Mouse (Mus musculus): Measurements from ENCODE around the gene Klf13.

The Klf13 gene

DNA sequence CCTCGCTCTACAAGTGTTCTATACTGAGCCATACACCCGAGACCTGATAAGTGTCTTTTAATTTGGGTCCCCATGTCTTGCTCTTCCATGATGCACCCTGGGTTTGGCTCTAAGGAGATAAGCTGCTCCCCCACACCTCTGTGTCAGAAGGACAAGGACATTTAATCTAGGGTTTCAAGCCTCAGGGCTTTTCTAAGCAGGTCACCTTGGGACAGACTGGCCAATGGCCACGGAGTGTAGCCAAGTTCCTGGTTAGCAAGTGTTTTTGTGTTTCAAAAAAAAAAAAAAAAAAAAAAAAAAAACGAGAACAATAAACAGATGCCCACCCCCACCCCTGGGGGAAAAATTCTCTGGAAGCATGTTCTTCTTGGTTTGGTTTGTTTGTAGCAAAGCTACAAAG lies 9.6 kb downstream of the Klf13 start:
- intact Hi-C loops (cut with DNase I), result no loop called here

DNA sequence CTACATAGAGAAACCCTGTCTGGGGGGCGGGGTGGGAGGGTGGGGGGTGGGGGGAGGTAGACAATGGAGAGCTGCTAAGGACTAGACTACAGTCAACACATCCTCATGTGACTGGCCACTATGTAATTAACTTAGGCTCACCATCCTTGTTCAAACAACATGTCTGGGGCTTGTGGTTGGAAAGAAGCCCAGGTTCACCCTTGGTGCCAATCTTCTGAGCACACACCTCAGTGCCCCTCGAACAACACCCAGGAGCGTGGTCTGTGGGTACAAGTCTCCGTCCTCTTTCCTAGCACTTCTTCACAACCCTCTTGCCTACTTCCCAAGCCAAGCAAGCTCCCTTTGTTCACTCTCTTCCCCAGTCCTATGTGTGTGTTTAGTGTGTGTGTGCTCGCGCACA lies 11.6 kb downstream of the Klf13 start:
- intact Hi-C loops (cut with DNase I), result no loop called here

DNA sequence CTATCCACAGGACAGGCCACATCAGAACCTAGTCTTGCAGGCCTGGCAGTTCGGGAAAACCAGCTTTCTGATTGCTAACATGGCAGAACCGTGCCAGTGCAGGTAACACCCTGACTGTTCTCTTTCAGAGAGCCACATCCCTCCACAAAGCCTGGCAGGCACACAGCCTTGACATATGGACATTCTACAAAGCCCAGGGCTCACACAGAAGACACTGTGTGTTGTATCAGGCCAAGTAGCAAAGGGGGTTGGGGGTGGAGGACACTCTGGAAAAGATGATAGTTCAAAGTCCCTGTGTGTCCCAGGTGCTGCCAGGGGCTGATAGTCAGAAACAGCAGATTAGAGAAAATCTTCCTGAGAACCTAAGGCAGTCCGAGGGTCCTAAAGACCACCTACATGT lies 12.2 kb downstream of the Klf13 start:
- intact Hi-C loops (cut with DNase I), result no loop called here

DNA sequence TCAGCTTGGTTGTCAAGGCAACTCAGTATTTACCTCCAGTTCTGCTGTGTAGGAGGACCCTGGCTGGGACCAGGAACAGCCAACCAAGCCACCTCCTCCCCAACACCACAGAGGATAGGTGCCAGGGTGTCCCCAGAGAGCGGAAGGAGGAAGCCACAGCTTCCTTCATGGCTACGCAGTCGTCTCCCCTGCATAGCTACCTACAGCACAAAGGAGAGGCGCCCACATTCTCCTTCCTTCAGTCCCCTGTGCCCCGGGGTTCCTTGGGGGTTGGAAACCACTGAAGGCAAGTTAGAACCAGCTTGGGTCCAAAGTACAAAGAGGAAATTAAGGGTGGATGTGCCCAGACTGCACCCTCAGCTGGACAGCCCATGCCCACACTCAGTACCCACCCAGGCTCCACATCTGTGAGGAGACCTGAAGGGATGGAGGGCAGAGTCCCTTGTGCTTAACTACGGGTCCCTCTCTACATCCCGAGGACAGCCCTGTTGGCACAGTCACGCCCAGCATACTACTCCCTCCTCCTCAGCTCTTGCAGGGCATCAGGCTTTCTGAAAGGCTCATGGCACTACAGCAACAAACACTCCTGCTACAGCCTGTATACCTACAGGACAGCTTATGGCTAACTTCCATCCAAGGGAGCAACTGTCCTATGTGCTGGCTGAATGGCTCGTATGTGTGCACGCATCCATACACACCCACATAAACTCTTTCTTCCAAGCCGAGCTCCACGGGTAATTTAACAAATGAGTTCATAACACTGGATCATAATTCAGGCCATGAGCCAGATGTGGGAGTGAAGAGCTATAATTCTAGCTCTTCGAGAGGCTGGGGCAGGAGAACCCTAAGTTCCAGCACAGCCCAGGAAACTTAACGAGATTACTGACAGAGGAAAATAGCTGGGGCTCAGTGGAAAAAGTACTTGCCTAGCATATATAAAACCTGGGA lies 13.0 kb downstream of the Klf13 start:
- intact Hi-C loops (cut with DNase I), result no loop called here

DNA sequence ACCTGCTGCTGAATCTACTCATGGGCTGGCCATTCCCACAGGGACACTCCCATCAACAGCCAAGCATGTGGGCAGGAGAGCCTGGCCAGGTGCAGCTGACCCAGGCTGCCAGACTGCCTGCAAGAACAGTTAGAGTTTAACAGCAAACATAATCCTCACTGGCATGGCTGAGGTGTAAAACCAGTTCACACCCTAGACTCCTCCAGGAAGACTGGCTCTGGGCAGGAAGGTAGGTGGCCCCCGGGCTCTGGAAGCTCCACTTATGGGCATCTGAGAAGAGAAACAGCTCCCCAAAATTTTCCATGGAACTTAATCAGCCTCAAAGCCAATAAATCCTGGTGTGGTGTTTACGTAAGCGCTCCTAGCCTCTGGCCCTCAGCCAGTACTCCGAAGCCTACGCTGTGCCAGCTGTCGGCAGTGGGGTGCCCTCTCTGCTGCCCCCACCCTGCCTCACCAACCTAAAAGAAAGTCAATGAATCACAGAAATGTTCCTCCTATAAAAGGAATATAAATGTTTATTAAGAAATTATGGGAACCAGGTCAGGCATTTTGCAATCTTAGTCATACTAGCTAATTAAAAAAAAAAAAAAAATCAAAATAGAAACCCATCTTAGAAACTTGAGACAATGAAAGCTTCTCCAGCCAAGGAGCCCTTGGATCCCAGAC lies 13.8 kb downstream of the Klf13 start:
- intact Hi-C loops (cut with DNase I), result no loop called here

DNA sequence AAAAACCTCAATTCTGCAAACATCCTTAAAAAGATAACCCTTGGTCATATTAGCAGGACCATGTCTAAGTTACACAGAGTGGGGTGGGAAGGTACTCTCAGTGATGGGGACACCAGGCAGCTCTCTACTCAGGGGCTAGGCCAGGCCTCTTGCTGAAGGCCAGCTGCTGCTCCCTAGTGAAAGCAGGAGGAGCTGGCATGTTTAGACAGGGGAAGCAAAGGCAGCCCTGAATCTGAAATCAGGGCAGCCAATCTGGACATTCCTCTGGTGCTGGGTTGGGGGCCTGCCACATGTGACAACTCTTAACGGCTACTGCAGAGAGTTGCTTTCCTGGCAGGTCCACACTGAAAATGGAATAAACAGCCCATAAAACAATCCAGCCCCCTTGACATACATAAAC lies 14.6 kb downstream of the Klf13 start:
- intact Hi-C loops (cut with DNase I), result no loop called here

DNA sequence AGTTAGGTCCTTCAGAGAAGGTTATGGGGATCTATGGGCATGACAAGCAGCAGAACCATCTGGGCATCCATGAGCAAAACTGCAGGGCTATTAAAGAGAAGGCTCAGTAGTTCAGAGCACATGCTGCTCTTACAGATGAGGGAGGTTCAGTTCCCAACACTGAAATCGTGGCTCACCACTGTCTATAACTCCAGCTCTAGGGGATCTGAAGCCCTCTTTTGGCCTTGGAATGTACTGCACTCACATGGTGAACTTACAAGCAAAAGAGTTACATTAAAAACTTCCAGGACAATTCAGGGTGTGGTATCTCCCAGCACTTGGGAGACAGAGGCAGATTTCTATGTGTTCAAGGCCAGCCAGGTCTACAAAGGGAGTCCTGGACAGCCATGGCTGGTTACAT lies 15.7 kb downstream of the Klf13 start:
- intact Hi-C loops (cut with DNase I), result no loop called here

DNA sequence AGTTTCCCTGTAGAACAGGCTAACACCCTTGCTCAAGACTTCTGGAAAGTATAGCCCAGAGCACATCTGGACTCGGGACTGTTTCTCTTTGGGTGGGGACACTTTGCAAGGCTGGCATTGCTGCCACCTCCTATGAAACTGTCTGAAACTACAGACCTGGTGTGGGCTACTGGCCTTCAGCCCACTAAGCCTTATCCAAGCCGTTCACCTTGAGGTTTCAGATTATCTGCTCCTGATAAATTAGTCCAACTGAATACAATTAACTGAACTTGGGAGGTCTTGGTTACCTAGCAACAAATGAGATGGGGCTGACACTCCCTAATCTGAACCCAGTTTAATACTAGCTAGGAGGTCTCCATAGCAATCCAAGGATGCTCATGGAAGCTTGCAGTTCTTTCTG lies 16.1 kb downstream of the Klf13 start:
- intact Hi-C loops (cut with DNase I), result no loop called here

DNA sequence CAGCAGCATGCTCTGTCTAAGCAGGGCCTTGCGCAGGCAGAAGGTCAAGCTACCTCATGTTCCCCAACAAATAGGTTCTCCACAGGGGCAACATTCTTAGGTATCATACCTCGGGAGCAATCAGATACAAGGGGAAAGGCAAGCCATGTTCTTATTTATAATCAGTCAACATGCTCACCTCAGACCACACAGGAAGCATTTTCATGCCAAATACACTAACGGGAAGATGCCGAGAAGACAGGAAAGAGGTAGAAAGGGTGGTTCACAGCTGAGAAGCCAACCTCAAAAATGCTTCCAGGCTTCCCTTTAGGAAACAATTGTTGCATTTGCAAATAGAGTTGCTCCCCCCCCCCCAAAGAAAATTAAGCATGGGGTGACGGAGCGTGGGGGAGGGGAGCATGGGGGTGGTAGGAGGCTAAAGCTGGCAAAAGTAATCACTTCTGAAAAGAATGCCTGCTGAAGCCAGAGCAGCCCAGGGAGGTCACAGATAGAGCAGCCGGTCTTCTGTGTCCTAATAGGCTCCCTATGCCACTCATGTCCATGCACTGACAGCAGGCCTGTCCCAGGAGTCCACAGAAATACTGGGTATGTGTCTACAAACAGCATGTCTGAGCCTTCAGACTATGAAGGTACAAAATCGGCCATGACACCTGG lies 16.7 kb downstream of the Klf13 start:
- intact Hi-C loops (cut with DNase I), result no loop called here

DNA sequence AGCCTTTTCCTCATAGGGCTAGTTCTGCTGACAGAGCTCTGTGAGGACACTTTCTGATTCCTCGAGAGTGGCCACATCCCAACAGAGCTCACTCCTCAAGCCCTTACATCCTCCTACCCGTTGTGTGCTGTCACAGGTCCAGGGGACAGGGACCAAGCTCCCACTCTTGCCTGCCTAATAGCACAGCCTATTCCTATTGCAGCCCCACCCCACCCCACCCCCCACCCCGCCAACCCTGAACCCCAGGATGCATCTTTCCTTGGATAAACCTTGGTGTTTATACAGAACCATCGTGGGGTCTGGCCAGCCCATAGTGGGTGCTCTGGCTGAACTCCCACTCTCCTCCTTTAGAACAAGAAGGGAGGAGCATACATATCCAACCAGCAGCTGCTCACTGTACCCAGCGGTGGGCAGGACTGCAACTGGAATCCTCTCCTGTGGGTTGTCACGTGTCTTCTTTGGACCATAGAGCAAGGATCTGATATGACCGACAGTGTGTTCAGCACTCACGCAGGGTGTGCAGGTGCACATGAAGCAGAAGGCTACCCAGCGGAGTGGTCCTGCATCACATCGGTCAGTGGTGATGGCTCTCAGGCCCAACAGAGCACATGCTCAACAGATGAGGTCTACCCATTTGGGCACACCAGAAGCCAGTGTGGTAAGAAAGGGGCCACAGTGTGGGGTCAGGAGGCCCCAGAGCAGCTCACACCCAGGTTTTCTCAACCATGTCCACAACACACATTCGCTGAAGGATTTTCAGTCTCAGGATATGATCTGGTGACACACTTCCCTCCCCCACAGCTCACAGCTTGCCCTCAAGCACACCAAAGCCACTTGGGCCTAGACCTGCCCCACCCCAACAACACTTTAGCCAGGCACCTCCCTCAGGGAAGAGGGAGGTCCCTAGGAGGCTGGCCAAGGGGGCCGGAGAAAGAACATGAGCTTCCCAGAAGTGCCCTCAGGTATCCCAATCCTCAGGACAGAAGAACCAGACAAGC lies 19.6 kb downstream of the Klf13 start:
- intact Hi-C loops (cut with DNase I), result no loop called here

DNA sequence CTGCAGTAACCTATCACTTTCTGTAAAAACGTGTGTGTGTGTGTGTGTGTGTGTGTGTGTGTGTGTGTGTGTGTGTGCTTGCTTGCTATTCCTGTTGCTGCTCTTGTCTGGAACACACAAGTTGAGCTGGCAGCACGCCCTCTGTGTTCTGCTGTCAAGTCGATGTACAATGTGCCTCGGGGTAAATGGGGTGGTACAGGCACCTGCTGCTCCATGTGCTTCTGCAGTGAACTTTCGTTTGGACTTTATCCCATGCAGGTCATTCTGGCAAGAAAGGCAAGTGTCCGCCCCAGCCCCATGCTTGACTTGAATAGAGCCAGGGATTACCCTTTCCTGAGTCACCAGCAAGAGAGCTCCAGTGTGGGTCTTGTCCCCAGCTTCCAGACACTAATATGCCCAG lies 21.0 kb downstream of the Klf13 start:
- intact Hi-C loops (cut with DNase I), result no loop called here

DNA sequence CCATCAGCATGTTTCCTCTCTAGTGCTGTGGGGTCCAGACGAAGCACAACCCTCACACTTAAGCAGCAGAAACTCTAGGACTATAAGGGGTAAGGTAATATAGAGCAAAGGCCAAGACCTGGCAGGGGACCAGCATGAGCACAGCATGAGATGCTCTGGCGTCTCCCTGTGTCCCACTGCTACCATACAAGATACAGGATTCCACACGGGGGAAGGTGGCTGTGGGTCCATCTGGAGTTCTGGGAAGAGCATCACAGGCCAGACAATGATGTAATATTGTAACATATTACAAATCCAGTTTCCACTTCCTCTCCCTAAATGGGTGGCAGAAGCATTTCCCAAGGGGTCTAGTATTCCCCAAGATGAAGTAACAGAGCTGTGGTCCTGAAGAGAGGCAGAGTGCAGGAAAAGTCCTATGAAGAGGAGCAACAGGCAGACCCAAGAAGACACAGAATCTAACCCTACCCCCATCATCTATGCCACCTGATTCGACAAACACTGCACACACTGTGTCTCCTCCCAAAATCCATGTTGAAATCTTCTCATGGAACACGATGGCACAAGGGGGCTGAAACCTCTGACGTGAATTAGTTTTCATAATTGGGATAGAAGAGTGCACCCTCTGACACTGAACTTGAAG lies 22.3 kb downstream of the Klf13 start, which contains the start of gene E030018B13Rik:
E030018B13Rik (plus strand) TSS at position 590 of the 640 bp plus-strand sequence.
- intact Hi-C loops (cut with DNase I), result no loop called here

DNA sequence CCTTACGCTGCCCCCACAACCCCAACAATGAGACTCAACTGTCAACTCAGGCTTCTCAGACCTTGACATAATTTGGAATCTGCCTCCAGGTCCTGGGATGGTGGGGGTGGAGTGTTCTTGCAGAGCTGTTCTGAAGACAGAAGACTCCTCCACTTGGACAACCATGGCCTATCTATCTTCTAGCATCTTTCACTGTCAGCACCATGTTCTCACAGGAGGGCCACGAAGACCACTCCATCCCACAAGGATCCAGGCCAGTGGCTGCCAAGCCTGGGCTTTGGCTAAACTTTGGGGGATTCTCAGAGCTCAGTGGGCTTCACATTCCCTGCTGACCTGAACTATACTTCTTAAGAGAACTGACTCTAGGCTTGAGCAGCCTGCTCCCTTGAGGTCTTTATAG lies 23.8 kb downstream of the Klf13 start:
- intact Hi-C loops (cut with DNase I), result no loop called here

DNA sequence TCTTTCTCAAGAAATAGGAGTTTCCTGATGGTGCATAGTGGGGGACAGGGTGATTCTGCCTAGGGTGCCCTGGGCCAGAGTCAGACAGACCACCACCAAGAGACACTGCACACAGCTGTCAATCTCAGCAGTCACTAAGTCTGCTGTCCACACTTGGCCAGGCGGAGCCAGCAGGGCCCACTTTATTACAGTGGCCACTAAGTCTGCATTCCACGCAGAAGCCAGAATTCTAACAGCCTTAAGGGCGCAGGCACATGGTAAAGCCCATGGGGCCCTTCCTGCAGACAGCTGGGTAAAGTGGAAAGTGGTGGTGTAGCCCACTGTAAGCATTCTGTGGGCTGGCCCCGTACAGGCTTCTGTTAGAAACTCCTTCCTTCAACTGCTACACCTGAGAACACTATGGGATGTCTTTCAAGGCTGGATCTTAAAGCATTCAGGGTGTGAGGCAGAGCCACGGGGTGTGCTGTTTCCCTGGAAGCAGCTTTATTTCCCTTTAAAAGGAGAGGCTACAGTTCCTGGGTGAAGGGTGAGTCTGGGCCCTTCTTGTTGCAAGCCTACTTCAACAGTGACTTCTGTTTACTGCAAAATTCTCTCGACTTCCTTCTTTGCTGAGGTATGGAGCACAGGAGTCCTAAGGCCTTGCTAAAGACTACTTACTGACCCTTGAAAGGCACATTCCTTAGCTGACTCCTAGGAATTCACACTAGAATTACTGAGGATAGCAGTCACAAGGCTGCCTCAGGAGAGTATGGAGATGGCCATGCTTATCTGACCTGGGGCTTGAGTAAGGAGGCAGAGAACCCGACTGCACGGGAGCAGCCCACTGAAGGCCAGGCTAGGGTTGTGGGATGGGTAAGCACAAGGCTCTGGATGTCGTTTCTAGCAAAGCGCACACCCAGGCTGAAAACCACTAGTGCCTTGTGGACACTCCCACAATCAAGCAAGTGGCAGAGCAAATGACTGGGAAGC lies 24.7 kb downstream of the Klf13 start:
- intact Hi-C loops (cut with DNase I), result no loop called here

DNA sequence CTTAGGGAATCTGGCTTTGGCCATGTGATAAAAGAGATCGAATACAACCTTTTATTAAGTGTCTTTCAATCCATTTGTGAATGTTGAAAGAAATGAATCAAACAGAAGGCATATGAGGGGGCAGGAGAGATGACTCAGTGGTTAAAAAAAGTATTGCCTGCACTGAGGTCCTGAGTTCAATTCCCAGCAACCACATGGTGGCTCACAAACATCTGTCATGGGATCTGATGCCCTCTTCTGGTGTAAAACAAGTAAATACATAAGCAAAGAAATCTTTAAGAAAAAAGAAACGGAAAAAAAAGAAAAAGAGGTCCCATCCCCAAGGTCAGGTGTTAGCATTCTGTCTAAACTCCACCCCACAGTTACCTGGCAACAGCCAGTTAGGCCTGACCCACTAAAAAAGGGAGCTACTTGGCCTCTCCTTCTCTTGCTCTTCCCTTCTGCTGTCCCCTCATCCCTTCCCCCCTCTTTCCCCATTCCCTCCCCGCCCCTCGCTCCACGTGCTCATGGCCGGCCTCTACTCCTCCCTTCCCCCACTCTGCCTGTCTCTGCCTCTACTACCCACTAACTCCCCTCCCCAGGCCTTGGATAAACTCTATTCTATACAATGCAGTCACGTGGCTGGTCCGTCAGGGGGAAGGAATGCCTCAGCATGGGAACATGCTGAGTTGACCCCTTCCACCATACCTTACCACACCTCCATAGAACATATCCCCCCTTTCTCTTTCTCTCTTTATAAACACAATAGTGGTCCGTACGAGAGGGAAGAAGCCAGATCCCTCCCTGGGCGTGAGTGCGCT lies 25.6 kb downstream of the Klf13 start:
- intact Hi-C loops (cut with DNase I), result no loop called here

DNA sequence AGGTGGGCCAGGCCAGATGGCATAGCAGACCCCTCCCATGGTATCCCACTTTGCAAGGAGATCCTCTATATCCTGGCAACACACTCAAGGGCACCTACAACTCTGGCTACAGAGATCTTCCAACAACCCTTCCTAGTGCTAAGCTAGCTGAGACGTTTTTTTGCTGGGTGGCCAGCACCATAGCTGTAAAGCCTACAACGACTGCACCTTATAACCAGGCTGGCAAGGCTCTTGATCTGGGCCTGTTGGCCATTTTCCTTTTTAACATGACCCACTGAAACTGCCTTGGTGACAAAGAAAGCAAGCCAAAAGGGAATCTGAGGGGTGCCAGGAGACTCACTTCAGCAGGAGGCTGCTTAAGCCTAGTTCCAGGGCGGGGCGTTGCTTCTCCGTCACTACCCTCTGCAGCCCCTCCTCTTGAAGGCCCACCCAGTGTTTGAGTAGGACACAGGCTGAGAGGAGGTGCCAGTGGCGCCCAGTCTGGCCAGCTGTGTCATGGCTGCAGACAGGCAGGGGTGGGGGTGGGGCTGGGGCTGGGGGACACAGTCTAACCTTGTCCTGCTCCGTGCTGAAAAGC lies 26.4 kb downstream of the Klf13 start:
- intact Hi-C loops (cut with DNase I), result no loop called here

DNA sequence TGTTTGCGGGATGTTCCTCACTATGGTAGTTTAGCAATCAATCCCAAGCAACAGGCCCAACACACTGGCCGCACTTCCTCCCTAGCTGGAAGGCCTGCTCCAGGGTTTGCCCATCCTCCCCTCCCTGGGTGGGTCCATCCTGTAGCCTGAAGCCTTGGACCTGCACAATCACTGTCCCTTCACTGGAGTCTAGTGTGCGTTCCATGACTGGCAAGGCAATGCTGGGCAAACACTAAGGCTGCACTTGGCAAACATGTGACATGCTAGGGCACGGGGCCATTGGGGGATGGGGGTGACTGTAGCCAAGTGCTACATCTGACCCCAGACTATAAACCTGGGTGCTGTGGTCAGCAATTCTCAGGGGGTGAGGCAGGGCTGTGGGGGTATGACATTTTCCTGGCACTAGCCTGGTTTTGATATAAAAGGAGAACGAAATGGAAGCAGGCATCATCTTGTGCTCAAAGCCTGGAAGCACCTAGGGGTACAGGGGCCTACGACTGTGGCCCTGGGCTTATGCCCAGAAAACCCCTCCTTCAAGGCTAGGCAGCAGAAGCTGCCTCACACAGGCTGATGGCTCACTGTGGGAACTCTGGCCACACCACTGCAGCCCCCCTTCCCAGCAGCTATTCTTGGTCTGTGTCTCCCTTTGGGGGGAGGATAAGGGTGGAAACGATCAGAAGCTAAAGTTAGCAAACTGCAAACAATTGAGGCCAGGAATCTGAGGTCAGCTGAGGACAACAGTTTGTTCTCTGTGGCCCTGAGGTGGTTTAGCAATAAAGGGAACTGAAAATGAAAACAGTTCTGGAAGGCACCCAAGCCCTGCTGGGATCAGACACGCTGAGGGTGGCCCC lies 27.1 kb downstream of the Klf13 start:
- intact Hi-C loops (cut with DNase I), result no loop called here

Data from adrenal gland (tissue).